Mouse (Mus musculus): ENCODE measurements at regions not wholly inside any gene's neighbourhood (a gene's known extent, or its start where the extent isn't known, plus 50 kb on each side); places are given as distances from the start of the nearest gene placed in this dataset.
A peak's percentile ranks its signal among the peaks of the same experiment; 100 is the strongest.

DNA sequence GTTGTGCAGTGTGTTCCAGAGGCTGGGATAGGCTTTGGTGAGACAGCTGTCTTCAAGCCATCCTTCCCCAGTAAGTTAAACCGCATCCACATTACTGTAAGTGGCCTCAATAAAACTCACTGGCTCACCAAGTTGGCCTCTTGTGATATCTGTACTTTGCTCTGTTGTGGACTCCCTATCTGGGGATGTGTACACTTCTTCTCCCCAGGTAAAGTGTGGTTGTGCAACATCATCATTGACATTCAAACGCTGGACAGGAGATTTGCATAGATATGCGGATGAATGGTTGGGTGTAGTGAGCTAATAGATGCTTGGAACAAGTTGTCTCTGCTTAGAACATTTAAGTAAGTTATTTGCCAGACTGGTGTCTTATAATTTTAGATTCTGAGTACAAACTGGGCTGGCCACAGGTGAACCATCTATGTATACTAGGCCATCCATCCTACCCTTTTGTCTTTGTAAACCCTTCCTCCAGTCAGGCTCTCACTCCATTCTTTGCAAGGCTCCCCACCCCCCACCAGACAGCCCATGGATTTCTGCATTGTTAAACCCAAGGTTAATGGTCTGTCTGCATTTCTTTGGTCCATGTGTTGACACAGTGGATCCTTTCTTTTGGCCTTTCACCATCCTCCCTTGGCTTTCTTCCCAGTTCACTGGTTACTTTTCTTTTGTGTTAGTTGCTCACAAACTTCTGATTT, 303.0 kb downstream of the Plpp3 start:
- DNase-seq (ENCODE audit: low spot score) = no peak

DNA sequence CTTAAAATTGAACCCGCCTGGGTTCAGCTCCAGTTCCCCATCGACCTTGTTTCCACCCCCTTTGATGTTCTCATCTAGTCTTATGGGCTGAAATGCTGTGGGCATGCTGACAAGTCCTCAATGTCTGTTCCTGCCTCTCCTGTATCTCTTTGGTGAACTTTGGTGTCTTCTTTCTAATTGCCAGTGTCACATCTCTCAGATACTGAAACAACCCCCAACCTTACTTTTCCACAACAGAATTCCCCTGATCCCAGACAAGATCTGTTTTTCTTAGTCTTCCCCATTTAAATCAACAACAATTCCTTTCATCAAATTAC, 303.5 kb downstream of the Plpp3 start:
- no peak for DNase-seq (ENCODE audit: low spot score)

DNA sequence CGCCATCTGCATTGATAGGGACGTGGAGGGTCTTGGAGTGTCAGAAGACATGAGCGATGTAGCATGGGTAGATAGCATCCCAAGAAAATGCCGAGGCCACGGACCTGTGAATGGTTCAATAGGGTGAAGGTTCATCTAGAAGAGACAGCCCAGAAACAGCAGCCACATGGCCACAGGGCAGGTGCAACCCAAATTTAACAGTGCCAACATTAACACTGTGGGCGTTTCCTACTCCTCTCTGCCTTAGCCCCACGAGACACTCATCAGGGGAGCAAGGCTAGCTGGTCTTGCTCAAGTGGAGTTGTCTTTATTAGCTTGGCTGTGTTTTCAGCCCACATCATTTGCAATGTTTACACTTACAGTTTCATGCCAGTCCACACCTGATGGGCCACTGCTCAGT, 310.7 kb downstream of the Plpp3 start:
- no peak for DNase-seq (ENCODE audit: low spot score)

DNA sequence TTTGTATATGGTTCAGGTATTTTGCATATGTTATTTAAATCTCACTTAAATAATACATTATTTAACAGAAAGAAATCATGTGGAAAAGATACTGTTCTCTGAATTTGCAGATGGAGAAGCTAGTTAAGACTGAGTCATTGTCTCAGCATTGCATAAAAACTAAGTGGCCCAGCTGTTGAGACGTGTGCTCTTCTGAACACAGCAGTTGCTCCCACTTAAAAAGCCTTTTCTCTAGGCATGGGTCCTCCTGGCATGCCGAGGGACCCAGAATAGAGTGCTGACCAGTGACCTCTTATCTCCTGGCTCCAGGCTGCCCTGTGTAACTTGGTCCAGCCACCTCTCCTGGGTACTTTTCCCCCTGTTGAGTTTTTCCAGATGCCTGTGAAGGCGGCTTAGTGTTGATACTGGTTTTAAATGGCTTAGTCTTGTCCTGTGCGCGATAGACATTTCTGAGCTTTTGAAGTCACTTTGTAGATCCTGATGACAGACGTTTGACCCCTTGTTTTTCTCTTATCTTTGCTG, 312.2 kb downstream of the Plpp3 start:
- no peak for DNase-seq (ENCODE audit: low spot score)

DNA sequence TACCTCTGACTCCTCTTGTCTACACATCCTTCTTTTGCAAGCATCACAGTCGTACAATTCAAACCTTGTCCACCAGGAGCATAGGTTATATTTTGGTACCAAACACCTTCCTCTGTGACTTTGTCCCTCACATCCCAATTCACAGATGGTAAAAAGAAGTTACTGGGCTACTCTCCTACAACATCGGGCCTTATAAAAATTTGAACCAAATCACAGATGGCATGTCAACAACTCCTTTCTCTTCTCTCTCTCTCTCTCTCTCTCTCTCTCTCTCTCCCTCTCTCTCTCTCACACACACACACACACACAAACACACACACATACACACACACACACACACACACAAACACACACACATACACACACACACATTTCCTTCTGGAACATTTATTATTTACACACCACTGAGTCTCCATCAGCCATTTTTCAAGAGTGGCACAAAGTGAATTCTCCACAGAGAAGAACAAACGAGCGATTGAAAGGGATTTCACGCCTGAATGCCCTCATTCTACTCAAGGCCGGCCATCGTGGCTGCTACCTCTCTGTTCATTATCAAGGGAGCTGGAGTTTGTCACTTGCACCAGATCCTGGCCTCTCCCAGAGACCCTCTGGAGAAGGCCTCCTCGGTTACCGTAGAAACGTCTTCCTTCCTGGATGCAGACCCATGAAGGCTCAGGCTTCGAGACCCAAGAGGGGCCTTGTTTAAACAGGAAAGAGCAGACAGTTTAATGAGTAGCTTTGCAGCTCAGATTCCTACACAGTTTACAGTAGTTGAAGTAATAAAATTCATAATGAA, 314.7 kb upstream of the Gm12728 start:
- DNase-seq (ENCODE audit: low spot score) = no peak

DNA sequence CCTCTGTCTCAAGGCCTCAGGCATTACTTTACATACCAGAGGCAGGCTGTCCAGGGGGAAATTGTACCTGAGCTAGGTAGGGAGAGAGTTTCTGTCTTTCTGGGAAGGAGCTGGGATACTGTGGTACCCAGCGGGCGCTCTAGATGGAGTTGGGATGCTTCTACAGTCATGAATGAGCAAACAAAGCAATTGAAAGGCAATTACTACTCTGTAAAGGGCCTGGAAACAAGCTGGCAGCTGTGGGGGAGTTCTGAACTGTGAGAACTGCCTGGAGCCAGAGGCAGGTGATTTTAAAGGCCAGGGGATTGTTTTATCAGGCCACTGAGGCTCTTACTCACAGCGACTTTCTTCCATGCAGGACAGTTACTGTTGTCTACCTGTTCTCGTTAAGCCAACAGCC, 313.3 kb upstream of the Gm12728 start:
- DNase-seq (ENCODE audit: low spot score) = no peak

DNA sequence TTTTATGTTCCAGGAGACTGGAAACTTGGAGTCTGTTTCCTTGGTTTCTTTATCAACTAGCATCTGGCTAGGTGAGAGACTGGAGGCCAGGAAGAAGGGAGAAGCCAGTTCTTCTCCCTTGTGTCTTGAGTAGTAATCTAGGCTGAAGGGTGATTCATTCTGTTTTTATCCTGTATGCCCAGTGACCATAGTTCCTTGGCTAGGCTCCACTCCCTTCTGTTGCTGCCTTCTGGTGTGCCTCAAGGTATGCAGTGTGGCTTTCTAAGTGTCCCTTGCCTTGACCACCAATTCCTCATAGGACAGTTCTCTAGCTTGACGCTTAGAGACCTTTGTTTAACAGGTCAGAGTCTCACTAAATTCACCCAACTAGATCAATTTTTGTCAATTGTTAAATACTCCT, 303.3 kb upstream of the Gm12728 start:
- no peak for DNase-seq (ENCODE audit: low spot score)

DNA sequence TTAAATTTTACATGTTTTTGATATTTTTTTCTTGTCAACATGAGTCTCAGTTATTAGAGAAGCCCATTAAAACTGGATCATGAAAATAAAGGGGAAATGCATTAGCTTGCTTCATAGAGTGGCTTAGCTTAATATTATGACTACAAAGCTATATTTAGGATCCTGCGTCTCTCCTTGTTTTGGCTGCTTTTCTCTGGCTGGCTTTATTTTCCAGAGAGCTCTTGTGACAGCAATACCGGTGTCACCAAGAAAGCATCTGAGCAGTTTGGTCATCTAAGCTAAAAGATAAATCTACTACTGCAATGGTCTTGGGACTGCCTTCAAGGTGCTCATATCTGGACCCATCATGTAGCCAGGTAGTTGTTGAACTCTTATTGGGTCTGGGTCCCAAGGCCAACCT, 293.5 kb upstream of the Gm12728 start:
- DNase-seq (ENCODE audit: low spot score) = peak; percentile 64

DNA sequence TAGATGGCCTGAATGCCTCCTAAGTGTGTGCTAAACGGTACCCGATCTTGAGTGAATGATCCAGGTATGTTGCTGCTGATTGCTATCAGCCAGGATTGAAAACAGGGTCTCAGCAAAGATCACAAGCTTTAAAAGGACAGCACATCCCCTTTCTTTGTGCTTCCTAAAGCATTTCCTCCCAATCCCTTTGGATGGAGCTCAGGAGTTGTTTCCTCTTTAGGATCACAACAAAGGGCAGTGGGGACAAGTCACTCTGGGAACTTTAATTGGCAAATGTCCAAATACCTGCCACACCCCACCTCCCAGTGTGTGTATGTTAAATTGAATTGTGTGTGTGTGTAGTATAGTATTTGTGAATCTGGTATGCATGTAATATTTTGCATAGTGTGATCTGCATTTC, 283.5 kb upstream of the Gm12728 start:
- DNase-seq (ENCODE audit: low spot score) = no peak

DNA sequence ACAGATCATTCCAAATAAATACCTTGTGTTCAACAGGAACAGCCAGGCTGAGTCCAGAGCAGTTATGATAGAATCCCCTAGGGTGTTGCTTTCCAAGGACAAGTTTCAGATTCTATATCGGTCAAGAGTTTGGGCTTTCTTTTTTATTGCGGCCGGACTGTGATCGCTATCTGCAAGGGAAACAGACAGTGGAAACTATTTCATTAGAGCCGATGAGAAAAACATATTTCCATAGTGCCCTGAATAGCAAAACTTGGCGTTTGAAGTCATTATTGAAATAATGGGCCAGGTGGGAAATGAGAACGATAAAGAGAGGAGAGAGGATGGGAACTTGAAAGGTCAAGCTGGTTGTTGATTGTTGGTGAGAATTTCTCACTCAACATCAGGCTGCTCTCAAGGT, 282.4 kb upstream of the Gm12728 start:
- peak; percentile 16 for DNase-seq (ENCODE audit: low spot score)

DNA sequence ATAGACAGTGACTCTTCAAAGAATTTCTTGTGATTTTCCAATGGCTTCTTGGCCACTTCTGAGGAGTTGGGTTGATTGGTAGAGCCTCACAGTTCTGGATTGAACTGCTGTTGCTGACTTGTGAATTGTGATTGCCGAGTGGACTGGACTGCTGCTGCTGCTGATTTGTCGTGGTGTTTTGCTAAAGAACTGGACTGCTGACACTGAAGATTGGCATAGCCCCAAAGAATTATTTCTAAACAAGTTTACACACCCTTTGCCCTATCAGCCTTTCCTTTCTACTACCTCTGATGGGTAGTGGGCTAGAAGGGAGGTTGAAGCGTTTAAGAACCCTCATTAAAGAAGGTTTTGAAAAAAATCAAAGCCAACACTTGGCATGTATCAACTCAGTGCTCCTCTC, 280.6 kb upstream of the Gm12728 start:
- no peak for DNase-seq (ENCODE audit: low spot score)

DNA sequence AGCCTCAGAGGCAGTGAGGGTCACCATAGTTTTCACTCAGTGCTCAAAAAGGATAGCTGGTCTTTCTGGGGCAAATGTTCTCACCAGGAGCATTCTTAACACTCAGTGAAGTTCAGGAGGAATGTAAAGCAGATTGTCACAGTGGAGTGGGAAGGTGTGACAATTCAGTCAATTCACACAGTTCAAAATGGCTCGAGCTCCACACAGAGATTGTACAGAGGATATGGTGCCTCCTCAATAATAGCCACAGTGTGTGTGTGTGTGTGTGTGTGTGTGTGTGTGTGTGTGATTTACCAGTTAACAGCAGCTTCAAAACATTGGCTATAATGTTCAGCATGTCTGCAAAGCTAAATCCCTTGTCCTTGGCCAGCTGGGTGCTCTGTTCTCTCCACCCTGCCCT, 279.3 kb upstream of the Gm12728 start:
- DNase-seq (ENCODE audit: low spot score) = no peak

DNA sequence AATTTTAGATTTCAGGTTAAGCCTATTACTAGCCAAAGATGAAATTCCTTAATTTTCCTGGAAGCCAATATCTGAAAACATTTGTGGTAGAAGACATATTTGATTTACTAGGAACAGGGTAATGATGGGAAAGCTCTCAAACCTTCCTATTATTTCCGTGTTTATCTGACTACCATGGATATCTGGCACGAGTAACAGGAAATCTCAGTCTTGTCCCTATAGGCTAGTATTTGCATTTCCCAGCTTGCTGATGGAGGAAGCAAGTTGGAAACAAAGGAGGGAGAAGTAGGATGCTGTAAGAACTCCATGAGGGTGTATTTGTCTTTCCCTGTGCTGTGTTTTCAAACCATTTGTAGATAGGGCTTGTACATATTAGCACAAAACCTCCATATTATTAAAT, 264.5 kb upstream of the Gm12728 start:
- no peak for DNase-seq (ENCODE audit: low spot score)

DNA sequence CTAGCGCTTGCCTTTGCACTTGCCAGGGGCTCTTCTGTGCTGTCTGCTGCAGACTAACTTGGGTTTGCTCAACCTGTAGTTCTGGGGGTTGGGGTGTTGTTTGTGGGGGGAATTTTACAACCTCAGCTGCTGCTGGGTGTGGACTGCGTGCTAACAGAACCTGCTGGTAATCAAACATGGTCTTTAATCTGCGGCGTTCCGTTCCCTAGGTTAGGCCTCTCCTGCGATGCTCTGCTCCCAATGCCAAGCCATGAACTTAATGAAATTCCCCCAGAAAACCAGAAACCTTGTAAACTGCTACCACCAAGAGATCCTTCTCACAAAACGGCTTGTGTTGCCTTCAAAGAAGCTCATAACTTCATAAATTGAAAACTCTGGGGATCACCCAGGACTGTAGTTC, 262.9 kb upstream of the Gm12728 start:
- DNase-seq (ENCODE audit: low spot score) = no peak

DNA sequence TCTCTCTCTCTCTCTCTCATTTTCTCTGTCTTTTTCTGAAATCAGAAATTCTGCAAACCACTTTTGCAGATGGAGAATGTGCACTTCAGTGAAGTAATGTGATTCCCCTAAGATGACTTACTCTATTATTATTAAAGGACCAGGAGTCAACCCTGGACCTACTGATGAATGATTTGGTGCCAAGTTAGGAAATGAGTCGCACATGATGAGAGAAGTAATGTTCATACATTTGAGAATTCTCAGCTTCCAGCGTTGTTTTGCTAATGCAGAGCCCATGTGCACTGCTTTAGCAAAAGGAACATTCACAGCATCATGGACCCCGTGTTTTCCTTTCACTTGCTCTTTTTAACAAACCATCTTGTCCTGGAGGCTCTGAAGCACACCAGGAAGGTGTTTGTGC, 262.4 kb upstream of the Gm12728 start:
- DNase-seq (ENCODE audit: low spot score) = no peak

DNA sequence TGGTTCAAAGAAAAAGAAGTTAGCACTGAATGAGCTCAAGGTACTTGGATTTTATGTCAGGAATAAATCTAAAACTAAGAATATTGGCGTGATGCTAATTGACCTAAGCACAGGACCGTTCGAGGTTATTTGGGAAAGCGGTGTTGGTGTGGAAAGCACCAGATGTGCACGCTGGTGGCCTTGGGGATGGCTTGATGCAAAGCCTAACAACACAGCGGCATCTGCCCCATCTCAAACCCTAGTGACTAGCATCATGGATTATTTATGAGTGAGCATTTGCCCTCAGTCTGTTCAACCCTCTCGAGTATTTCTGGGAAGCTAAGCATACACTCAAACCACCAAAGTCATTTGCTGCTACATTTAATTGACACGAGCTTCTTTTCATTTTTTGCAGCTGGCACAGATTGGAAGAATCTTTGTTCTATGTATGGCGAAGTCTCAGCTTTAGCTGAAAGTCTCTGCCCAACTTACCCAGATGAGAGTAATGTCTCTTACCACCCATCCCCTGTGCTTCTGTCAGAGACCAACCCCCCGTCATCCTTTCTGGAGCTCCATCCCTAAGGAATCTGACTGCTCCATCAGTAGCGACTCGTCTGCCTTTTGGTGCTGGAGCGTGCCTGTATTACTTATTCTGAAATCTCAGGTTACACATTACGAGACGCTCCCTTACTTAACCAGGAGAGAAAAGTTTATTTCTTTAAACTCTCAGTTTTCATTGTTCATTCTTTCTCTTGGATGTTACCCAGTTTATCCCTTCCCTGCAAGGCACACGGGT, 257.8 kb upstream of the Gm12728 start:
- no peak for DNase-seq (ENCODE audit: low spot score)

DNA sequence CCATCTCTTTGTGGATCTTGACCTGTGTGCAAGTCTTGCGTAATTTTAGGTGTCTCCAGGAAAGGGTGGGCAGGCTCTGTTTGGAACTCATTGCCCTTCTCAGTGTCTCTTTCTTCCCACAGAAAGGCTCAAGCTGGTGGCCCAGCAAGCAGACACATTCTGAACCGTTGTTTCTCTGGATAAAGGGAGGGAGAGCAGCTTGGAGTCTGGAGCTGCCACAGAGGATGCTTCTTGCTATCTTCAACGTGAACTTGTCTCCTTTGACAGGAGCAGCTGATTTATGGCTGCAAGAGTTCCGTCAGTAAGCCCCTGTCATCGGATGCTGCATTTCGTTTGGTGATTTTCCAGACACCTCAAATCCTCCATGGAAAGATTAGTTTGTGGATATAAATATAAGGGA, 254.2 kb upstream of the Gm12728 start:
- no peak for DNase-seq (ENCODE audit: low spot score)

DNA sequence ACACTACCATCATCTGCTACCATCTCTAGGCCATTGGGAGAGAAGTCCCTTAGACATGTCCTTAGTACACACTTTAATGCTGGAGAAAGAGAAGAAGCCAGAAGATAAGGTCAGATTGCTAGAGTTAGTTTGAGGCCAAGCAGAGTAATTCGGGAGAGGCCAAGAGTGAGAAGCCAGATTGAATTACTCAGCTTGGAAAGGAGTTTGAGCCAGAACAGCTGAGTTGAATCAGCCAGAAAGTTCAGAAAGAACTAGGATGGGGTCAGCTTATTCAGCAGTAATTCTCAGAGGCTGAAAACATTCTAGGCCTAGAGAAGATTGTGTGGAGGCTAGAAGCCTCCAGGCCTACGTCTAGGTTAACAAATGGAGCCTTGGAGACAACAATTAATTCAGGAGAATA, 244.2 kb upstream of the Gm12728 start:
- DNase-seq (ENCODE audit: low spot score) = no peak

DNA sequence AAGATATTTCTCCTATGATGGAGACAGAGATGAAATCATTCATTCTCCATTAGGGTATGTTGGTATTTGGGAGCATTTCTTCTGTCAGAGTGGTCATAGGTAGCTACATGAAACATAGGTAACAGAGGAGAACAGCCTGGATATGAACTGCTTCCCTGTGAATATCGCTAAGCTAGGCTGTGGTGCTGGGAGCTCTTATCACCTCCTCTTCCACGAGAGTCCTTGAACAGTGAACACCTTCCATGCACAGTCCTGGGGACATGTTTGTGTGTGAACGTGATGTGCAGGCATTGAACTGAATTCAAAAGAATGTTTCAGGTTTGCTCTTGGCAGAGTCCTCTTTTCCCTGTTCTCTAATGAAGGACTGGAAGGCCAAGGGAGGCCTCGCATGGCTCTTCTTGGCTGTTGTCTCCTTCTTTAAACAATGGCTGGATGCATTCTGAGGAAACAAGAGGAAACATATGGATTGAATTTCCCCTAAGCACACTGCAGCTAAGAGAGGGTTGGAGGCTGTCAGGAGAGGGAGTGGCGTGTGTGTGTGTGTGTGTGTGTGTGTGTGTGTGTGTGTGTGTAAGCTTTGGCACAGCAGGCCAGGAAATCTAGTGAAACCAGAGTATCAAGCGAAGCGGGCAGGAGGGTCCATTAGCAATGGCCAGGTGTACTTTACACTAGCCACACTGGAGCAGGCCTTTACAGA, 239.8 kb upstream of the Gm12728 start:
- DNase-seq (ENCODE audit: low spot score) = no peak

DNA sequence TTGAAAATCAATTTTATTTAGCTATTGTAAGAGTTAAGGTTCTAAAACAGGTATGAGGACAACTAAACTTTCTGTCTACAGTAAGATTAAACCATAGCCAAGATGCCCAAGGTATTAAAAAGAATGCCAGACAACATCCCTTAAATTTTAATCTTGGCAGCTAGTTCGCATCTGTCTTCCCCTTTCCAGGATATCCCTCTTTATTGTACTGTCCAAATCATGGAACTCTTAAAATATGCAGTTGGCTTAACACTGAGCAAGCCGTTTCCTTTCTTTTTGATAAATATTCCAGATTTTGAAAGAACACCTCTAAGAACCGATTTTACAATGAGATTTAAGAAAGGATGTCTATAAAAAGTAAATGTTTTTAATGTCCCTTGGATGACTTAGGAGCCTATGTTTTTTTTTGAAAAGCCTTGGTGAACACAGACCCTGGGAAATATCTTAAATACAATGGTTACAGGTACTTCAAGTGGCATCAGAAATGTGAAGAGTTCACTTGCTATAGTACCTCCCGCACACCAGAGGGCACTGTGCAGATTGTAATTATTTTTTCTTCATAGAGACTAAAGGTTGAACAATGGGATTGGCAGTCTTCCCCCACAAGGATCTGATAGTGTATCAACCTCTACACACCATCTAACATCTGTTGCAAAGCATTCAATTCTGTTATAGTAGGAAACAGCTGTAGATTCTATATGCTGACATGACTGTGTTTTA, 237.5 kb upstream of the Gm12728 start:
- DNase-seq (ENCODE audit: low spot score) = no peak

DNA sequence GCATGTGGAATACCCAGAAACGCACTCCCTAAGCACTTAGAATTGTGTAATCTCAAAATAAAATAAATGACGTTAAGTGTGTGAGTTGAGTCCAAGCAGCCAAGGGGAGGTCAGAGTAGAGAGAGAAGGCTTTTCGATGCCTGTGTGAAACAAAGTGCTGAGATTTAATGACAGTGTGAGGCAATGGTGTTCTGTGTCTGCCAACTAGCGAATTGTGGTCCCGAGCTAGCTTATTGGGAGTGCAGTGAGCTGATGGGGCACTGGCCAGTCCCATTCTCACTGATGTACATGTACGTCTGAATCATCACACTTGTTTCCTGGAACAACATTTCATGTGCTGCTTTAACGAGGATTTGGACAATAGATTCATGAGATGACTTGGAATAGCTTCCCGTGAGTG, 234.7 kb upstream of the Gm12728 start:
- DNase-seq (ENCODE audit: low spot score) = no peak

Data from gastrocnemius, adult 18-20 months (tissue).